Mouse (Mus musculus) mesoderm, embryonic 11.5 days (tissue): Measurements from ENCODE around the gene Ccdc96.

ENCODE experiments used
- DNase-seq: peaks from one replicate; pipeline ENCODE4 v3.0.0-alpha.2; 2012; ENCODE audit warnings: low read depth, low spot score

The Ccdc96 gene

GRCm38 (mm10) chr5:36525216-36525615 is 40.8 kb downstream of the Ccdc96 start:
- no peak for DNase-seq

- DNase-seq: no peak
Observed at GRCm38 (mm10) chr5:36526274-36526673, 41.9 kb downstream of the Ccdc96 start.

GRCm38 (mm10) chr5:36526921-36527320 is 42.5 kb downstream of the Ccdc96 start:
- no peak for DNase-seq

GRCm38 (mm10) chr5:36529698-36530097 is 45.3 kb downstream of the Ccdc96 start:
- DNase-seq: no peak

GRCm38 (mm10) chr5:36530129-36530751 is 45.9 kb downstream of the Ccdc96 start:
- DNase-seq: peak; percentile 92

DNA sequence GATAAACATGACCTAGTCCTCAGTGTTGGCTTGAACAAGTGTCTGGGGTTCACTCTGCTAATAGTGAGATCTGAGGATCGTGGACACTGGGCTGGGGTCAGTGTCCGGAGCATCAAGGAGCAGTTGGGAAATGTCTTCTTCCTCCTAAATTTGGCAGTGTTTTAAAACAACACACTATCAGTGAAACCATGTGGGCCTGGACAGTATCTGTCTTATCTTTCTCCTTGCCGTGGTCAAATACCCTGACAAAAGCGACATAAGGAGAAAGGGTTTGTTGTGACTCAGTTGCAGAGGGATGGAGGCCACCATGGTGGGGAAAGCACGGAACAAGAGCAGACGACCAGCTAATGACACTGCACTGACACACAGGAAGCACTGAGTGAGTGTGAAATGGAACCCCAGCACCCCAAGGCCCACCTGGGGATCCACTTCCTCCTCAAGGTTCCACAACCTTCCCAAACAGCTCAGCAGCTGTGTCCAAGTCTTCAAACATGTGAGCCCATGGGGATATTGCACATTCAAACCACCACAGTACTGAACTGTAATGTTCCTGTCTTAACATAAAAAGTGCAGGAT is 50.2 kb downstream of the Ccdc96 start:
- DNase-seq: no peak

GRCm38 (mm10) chr5:36535438-36536176 is 51.2 kb downstream of the Ccdc96 start:
- no peak for DNase-seq

GRCm38 (mm10) chr5:36536424-36536823 is 52.0 kb downstream of the Ccdc96 start:
- no peak for DNase-seq
